Mouse (Mus musculus): Measurements from ENCODE around the gene Mucl1. TPM values are rescaled to one million over a fixed set of nuclear protein-coding genes. Genes with fewer than 3 reads are reported as not detected.

Gene Mucl1
- 1 to 10 TPM in 1 of 2 experiments, not detected in 1; 1.2 TPM for total RNA-seq (2023)

GRCm38 (mm10) chr15:103755369-103755768 is at the start of gene Mucl1:
Gene Mucl1, minus strand, starts transcription at chr15:103755469.

Other genes starting within 250 kb of the Mucl1 start
- not detected for gene Ppp1r1a, start 217.5 kb downstream of the Mucl1 start, total RNA-seq (2023)
- gene Glycam1, start 190.4 kb downstream of the Mucl1 start, total RNA-seq (2023), result not detected
- not detected for gene Mucl2, start 143.8 kb upstream of the Mucl1 start, total RNA-seq (2023)

All from monocyte, adult 59 days (primary cell).